18 mouse cellular contexts compared by ENCODE assay signal in the genomic region with DNA sequence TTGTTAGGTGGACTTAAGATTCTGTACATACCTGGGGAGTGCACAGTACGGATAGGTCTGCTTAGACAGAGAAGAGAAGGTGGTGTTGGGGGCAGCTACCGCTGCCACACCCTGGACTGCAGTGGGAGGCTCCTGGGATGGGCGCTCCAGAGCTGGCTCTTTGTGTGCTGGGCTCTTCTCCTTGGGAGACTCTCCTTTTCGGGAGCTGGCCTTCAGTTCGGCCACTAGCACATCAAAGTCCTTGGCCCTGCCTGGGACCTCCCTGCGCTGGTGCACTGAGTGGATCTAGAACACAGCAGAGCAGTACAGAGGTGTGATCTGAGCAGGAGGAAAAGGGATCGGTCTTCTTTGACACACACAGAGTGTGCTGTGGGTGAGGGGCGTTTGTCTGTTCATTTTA. TPM values are rescaled to one million over a fixed set of nuclear protein-coding genes. Genes with fewer than 3 reads are reported as not detected.
"Had no signal": no experiment of that assay in that cellular context is flagged by ENCODE, and none has a peak within 500 bp of the region (broad histone marks: within the 10 kb centered on the region; RNA-seq: fewer than 3 reads in every experiment).

No protein-coding gene starts in this region.

- ATAC-seq: liver, embryonic 12.5 days had no signal

- H3K27me3 ChIP-seq: limb, embryonic 13.5 days; liver, embryonic 12.5 days; liver, embryonic 15.5 days; lung, embryonic 15.5 days; megakaryocyte, embryonic 14.5 days had no signal

- H3K4me2 ChIP-seq: limb, embryonic 13.5 days; liver, embryonic 12.5 days; liver, embryonic 15.5 days; lung, embryonic 15.5 days; midbrain, embryonic 11.5 days had no signal

- H3K9ac ChIP-seq: limb, embryonic 13.5 days; liver, embryonic 12.5 days; liver, embryonic 15.5 days; lung, embryonic 15.5 days had no signal

- H3K9me3 ChIP-seq: limb, embryonic 10.5 days; limb, embryonic 13.5 days; liver, embryonic 12.5 days; liver, embryonic 15.5 days; lung, embryonic 15.5 days; megakaryocyte, embryonic 14.5 days had no signal

- DNase-seq: kidney, postnatal 25 days; layer of hippocampus, adult 9-11 months; liver; lung, adult 18-20 months; lung, postnatal 10 days; lung, postnatal 36 days; thymus, adult 18-20 months; thymus, postnatal 36 days had no signal

- H3K4me3 ChIP-seq: layer of hippocampus, adult 2 months; limb, embryonic 10.5 days; limb, embryonic 13.5 days; liver, embryonic 12.5 days; liver, embryonic 15.5 days; lung, embryonic 15.5 days; megakaryocyte, embryonic 14.5 days had no signal

- H3K27ac ChIP-seq: kidney, postnatal 0 days; layer of hippocampus, adult 2 months; limb, embryonic 10.5 days; limb, embryonic 13.5 days; liver, embryonic 12.5 days; liver, embryonic 15.5 days; lung, embryonic 15.5 days had no signal

RNA-seq across cellular contexts. Expression of gene Gpr61, which starts 50.9 kb away (rescaled TPM):
- polyA plus RNA-seq: kidney, postnatal 0 days; spleen, adult 2 months had no signal
